Mouse (Mus musculus): ENCODE results near the gene Inpp5b. TPM values are rescaled to one million over a fixed set of nuclear protein-coding genes. Genes with fewer than 3 reads are reported as not detected.

Gene Inpp5b
- polyA plus RNA-seq, 1 experiment from 2014 or later = 43.2 TPM

GRCm38 (mm10) chr4:124770624-124771023 is 29.0 kb downstream of the Inpp5b start:
- H3K4me2 ChIP-seq = no peak overlapping the region
- peaks cover 99% of the 10 kb centered on the region for H3K4me1 ChIP-seq (replicated peaks)
- DNase-seq (no peak), ATAC-seq (ENCODE audit: low read depth) (no peak)
- no peaks in the 10 kb centered on the region for H3K36me3 ChIP-seq
- H3K9me3 ChIP-seq (replicated peaks) = no peaks in the 10 kb centered on the region
- H3K27me3 ChIP-seq = no peaks in the 10 kb centered on the region
- H3K9ac ChIP-seq = no peak overlapping the region
- 63% methylated on average over 5 of the region's 5 CpGs for WGBS (ENCODE audit: insufficient replicate concordance)
- no peak overlapping the region for H3K4me3 ChIP-seq (replicated peaks)
- H3K27ac ChIP-seq = peak overlapping the region; percentile 96; the same call in 1 of the 2 replicates

DNA sequence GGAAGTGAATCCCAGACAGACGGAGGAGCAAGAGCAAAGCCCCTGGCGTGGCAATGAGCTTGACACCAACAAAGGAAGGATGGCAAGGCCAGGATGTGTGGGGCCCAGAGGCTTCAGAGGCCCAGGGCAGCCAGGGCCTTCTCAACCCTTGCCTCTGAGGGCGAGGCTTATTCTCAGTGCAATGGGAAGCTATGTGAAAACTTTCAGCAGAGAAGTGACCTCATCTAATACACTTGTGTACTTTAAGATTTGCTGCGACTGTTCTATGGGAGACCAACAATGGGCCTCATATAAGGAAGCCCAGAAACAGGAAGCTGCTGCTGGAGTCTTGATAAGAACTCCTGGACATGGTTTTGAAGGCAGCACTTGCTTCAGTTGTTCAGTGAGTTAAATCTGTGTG is 30.5 kb downstream of the Inpp5b start:
- Histone ChIP-seq H3K27me3 (no peaks in the 10 kb centered on the region), H3K4me1 (replicated peaks) (peaks cover 92% of the 10 kb centered on the region), H3K4me3 (replicated peaks) (no peak overlapping the region), H3K9me3 (replicated peaks) (no peaks in the 10 kb centered on the region), H3K9ac (peak overlapping the region; percentile 18), H3K27ac (peak overlapping the region; percentile 96), H3K4me2 (peak overlapping the region; percentile 2; the same call in 1 of the 2 replicates), H3K36me3 (peaks cover 9% of the 10 kb centered on the region)
- DNase-seq (peak; percentile 28), ATAC-seq (ENCODE audit: low read depth) (no peak)
- WGBS (ENCODE audit: insufficient replicate concordance) = 13% methylated on average over 4 of the region's 4 CpGs

GRCm38 (mm10) chr4:124773449-124773848 is 31.8 kb downstream of the Inpp5b start:
- H3K4me2 ChIP-seq = peak overlapping the region; percentile 70
- 22% methylated on average over 2 of the region's 2 CpGs for WGBS (ENCODE audit: insufficient replicate concordance)
- H3K4me1 ChIP-seq (replicated peaks) = peaks cover 79% of the 10 kb centered on the region
- no peak overlapping the region for H3K9ac ChIP-seq
- H3K36me3 ChIP-seq = peaks cover 19% of the 10 kb centered on the region
- ATAC-seq (ENCODE audit: low read depth) = no peak
- peak overlapping the region; percentile 96 for H3K27ac ChIP-seq
- peak; percentile 25 for DNase-seq
- no peaks in the 10 kb centered on the region for H3K27me3 ChIP-seq
- no peaks in the 10 kb centered on the region for H3K9me3 ChIP-seq (replicated peaks)
- no peak overlapping the region for H3K4me3 ChIP-seq (replicated peaks)

DNA sequence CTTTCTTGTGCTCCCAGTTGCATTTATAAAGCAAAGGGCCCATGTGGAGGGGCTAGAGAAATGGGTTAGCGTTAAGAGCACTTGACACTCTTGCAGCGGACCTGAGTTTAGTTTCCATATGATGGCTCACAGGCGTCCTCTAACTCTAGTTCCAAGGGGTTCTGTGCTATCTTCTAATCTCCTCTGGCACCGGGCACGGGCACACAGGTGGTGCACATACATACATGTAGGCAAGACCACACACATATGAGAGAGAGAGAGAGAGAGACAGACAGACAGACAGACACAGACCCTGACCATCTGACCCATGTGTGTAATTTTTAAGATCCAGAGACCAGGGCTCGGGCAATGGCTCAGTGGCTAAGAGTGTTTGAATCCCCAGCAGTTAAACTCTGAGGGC is 32.3 kb downstream of the Inpp5b start:
- no peak for DNase-seq
- WGBS (ENCODE audit: insufficient replicate concordance) = 43% methylated on average over 6 of the region's 6 CpGs
- Histone ChIP-seq H3K27me3 (no peaks in the 10 kb centered on the region), H3K9me3 (replicated peaks) (no peaks in the 10 kb centered on the region), H3K4me3 (replicated peaks) (peak overlapping the region; percentile 41), H3K4me2 (peak overlapping the region; percentile 70), H3K36me3 (peaks cover 25% of the 10 kb centered on the region), H3K27ac (peak overlapping the region; percentile 96), H3K4me1 (replicated peaks) (peaks cover 74% of the 10 kb centered on the region), H3K9ac (peak overlapping the region; percentile 66)
- ATAC-seq (ENCODE audit: low read depth) = peak; percentile 51

DNA sequence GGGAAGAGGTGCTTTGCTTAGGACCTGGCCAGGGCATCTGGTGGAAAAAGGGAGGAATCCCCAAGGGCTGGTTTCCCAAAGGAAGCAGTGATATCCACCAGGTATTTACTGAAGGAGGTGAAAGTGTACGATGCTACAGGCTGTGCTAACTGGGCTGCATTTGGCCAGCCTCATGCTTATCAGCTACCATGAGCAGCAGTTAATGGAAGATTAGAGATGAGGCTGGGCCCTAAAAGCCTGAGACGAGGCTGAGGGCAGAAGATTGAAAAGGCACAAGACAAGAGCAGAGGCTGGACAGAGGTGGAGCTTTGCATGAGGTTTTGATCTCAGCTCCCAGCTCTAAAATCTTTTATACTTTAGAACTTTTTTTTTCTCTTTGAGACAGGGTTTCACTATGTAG is 32.8 kb downstream of the Inpp5b start:
- Histone ChIP-seq H3K27me3 (no peaks in the 10 kb centered on the region), H3K4me1 (replicated peaks) (peaks cover 69% of the 10 kb centered on the region), H3K4me3 (replicated peaks) (peak overlapping the region; percentile 41), H3K9ac (peak overlapping the region; percentile 66), H3K36me3 (peaks cover 29% of the 10 kb centered on the region), H3K9me3 (replicated peaks) (no peaks in the 10 kb centered on the region), H3K4me2 (peak overlapping the region; percentile 70), H3K27ac (peak overlapping the region; percentile 96)
- 10% methylated on average over 2 of the region's 2 CpGs for WGBS (ENCODE audit: insufficient replicate concordance)
- ATAC-seq (ENCODE audit: low read depth) (peak; percentile 97), DNase-seq (peak; percentile 78)

DNA sequence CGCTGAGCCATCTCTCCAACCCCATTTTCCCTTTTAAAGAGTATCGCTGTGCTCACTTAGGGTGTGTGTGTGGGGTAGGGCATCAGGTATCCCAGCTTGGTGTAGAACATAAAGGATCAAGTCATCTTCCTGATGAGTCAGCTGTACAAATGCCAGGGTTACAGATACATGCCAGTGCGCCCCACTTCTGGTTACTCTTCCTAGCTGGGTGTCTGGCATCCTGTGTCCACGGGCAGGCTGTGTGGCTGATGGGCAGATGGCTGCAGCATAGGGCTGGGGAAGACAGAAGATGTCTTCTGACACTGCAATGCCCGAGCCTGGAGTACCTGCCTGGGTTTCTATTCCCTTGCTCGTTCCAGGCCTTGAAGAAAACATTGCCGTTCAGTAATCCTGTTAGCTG is 39.7 kb downstream of the Inpp5b start:
- ATAC-seq (ENCODE audit: low read depth) = no peak
- H3K9me3 ChIP-seq (replicated peaks) = no peaks in the 10 kb centered on the region
- no peak for DNase-seq
- H3K27ac ChIP-seq = no peak overlapping the region
- peaks cover 90% of the 10 kb centered on the region for H3K36me3 ChIP-seq
- no peak overlapping the region for H3K4me3 ChIP-seq (replicated peaks)
- 90% methylated on average over 7 of the region's 7 CpGs for WGBS (ENCODE audit: insufficient replicate concordance)
- no peaks in the 10 kb centered on the region for H3K27me3 ChIP-seq
- H3K4me1 ChIP-seq (replicated peaks) = peaks cover under 1% of the 10 kb centered on the region
- H3K9ac ChIP-seq = no peak overlapping the region
- no peak overlapping the region for H3K4me2 ChIP-seq

DNA sequence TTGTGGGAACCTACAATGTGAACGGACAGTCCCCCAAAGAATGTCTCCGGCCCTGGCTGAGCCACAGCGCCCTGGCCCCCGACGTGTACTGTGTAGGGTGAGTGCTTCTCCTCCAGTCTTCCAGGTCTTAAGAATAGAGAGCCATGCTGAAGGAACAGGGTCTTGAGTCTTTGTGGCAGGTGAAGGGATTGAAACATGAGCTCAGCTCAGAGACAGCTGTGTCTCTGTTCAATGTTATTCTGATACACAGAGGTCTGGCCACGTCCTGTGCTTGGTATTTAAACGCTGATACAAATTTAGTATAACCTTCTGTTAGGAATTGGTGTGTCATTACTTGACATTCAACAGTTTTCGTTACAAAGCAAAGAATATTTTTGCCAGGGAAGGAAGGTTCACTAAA is 40.7 kb downstream of the Inpp5b start:
- Histone ChIP-seq H3K27ac (no peak overlapping the region), H3K9ac (no peak overlapping the region), H3K9me3 (replicated peaks) (no peaks in the 10 kb centered on the region), H3K4me3 (replicated peaks) (no peak overlapping the region), H3K27me3 (no peaks in the 10 kb centered on the region), H3K36me3 (peaks cover 95% of the 10 kb centered on the region), H3K4me1 (replicated peaks) (no peaks in the 10 kb centered on the region), H3K4me2 (no peak overlapping the region)
- ATAC-seq (ENCODE audit: low read depth) = no peak
- 93% methylated on average over 8 of the region's 8 CpGs for WGBS (ENCODE audit: insufficient replicate concordance)
- DNase-seq = no peak

DNA sequence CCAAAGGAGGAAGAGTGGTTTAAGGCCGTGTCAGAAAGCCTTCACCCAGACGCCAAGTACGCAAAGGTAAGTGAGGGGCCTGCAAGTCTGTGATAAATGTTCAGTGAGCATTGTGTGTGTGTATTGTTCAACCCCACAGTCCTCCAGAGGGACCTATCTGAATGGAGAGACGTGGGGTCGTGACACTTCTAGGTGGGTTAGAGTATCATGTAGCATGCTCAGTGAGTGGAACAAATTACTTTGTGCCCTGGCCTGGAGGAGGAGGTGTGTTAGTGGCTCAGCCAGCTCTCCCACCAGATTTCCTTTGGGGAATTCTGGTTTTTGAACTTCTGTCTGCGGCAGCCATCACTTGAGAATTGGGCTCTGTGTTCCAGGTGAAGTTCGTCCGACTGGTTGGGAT is 42.3 kb downstream of the Inpp5b start:
- WGBS (ENCODE audit: insufficient replicate concordance) = 86% methylated on average over 8 of the region's 8 CpGs
- ATAC-seq (ENCODE audit: low read depth) (no peak), DNase-seq (no peak)
- Histone ChIP-seq H3K4me3 (replicated peaks) (no peak overlapping the region), H3K27me3 (no peaks in the 10 kb centered on the region), H3K27ac (no peak overlapping the region), H3K36me3 (peaks cover 95% of the 10 kb centered on the region), H3K4me2 (no peak overlapping the region), H3K9ac (no peak overlapping the region), H3K9me3 (replicated peaks) (no peaks in the 10 kb centered on the region), H3K4me1 (replicated peaks) (no peaks in the 10 kb centered on the region)

GRCm38 (mm10) chr4:124790013-124790412 is 48.4 kb downstream of the Inpp5b start:
- no peaks in the 10 kb centered on the region for H3K4me1 ChIP-seq (replicated peaks)
- H3K9ac ChIP-seq = no peak overlapping the region
- H3K9me3 ChIP-seq (replicated peaks) = no peaks in the 10 kb centered on the region
- DNase-seq = no peak
- 76% methylated on average over 4 of the region's 4 CpGs for WGBS (ENCODE audit: insufficient replicate concordance)
- ATAC-seq (ENCODE audit: low read depth) = no peak
- H3K4me3 ChIP-seq (replicated peaks) = no peak overlapping the region
- peaks cover 98% of the 10 kb centered on the region for H3K36me3 ChIP-seq
- H3K27ac ChIP-seq = no peak overlapping the region
- no peaks in the 10 kb centered on the region for H3K27me3 ChIP-seq
- H3K4me2 ChIP-seq = no peak overlapping the region

- Histone ChIP-seq H3K9me3 (replicated peaks) (no peaks in the 10 kb centered on the region), H3K27me3 (no peaks in the 10 kb centered on the region), H3K9ac (no peak overlapping the region), H3K4me2 (no peak overlapping the region), H3K4me1 (replicated peaks) (no peaks in the 10 kb centered on the region), H3K27ac (no peak overlapping the region), H3K4me3 (replicated peaks) (no peak overlapping the region), H3K36me3 (peaks cover 95% of the 10 kb centered on the region)
- WGBS (ENCODE audit: insufficient replicate concordance) = 81% methylated on average over 8 of the region's 8 CpGs
- no peak for ATAC-seq (ENCODE audit: low read depth)
- no peak for DNase-seq
These were observed 50.5 kb downstream of the Inpp5b start for GRCm38 (mm10) chr4:124792114-124792513.

GRCm38 (mm10) chr4:124796141-124796540 is 54.5 kb downstream of the Inpp5b start:
- DNase-seq (no peak), ATAC-seq (ENCODE audit: low read depth) (no peak)
- H3K27me3 ChIP-seq = no peaks in the 10 kb centered on the region
- no peaks in the 10 kb centered on the region for H3K9me3 ChIP-seq (replicated peaks)
- no peak overlapping the region for H3K4me3 ChIP-seq (replicated peaks)
- no peak overlapping the region for H3K9ac ChIP-seq
- no peak overlapping the region for H3K27ac ChIP-seq
- 88% methylated on average over 8 of the region's 8 CpGs for WGBS (ENCODE audit: insufficient replicate concordance)
- peaks cover 96% of the 10 kb centered on the region for H3K36me3 ChIP-seq
- H3K4me1 ChIP-seq (replicated peaks) = peaks cover 4% of the 10 kb centered on the region; the same call in 1 of the 2 replicates
- no peak overlapping the region for H3K4me2 ChIP-seq

DNA sequence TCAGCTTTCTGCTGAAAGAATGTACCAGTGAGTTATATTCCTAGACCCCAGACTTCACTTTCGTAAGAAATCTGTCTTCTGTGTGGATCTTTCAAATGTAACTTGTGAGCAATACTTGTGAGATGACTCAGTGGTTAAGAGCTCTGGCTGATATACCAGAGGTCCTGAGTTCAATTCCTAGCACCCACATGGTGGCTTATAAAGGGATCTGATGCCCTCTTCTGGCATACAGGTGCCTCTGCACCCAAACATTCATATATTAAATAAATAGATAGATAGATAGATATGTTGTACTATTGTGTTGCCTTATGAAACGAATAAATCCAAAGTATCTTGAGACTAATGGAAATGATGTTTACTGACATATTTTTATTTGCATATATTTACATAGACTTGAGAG is 55.3 kb downstream of the Inpp5b start:
- H3K4me3 ChIP-seq (replicated peaks) = no peak overlapping the region
- peaks cover 89% of the 10 kb centered on the region for H3K36me3 ChIP-seq
- ATAC-seq (ENCODE audit: low read depth) = no peak
- no peak for DNase-seq
- H3K9ac ChIP-seq = no peak overlapping the region
- H3K27me3 ChIP-seq = no peaks in the 10 kb centered on the region
- WGBS (ENCODE audit: insufficient replicate concordance) = 88% methylated on average over 2 of the region's 2 CpGs
- H3K9me3 ChIP-seq (replicated peaks) = no peaks in the 10 kb centered on the region
- no peak overlapping the region for H3K27ac ChIP-seq
- peaks cover 9% of the 10 kb centered on the region for H3K4me1 ChIP-seq (replicated peaks)
- no peak overlapping the region for H3K4me2 ChIP-seq

Data from liver, embryonic 13.5 days (tissue).